Mouse (Mus musculus): ENCODE data around the gene Aen. TPM values are rescaled to one million over a fixed set of nuclear protein-coding genes. Genes with fewer than 3 reads are reported as not detected.

Gene Aen
- total RNA-seq, 2 experiments from 2014 or later: 20.6 to 22.1 TPM

DNA sequence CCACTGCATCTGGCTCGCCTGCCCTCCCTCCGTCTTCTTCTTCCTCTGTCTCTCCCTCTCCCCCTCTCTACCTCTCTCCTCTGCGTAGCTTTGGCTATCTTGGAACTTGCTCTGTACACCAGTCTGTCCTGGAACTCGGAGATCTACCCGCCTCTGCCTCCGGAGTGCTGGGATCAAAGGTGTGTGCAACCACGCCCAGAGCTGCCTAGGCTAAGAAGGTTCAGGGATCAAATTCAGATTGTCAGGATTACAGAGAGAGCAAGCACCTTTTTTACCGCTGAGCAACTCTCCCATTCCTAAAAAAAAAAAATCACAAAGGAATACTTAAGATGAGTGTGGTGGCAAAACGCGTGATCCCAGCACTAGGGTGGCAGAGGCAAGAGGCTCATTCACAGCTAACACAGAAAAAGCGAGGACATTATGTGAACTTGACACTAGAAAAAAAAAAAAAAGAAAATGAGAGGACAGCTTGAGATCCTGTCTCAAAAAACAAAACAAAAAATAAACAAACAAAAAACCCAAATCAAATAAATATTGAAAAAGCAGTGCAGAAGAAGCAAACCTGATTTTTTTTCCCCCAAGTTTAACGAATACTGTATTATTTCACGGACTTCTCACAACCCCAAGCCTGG lies 517 bp upstream of the Aen start:
- TF ChIP-seq CTCF (IDR thresholded peaks at IDR 0.05): no peak; the same call in 1 of the 2 replicates
- Histone ChIP-seq H3K27ac (peak overlapping the region; percentile 45; the same call in 1 of the 2 replicates), H3K4me3 (peak overlapping the region; percentile 80)
- no peak for DNase-seq (ENCODE audit: extremely low spot score in 1 of 2, low spot score in 2 of 2)
- intact Hi-C loops (cut with DNase I): loop anchor here (10.0 kb wide), 1 partner anchor 320 kb away; no protein-coding TSS in a partner anchor

DNA sequence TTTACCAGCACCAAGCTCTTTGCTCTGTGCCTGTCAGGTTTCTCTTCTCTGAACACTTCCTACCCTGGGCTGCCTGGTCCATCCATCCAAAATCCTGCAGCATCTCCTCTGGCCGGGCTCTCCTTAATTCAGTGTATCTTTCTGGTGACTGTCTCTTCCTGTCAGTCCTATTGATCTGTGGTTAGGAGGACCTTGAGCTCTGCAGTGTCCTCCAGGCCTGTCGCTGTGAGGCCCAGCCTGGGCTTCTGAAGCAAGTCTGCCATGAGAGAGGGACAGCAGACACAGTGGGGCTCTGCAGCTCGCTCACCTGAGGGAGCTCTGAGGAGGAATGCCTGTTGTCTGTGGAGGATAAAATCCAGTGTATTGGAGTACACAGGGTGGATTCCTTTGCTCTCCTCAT lies 1.9 kb downstream of the Aen start:
- TF ChIP-seq CTCF (IDR thresholded peaks at IDR 0.05): no peak
- no peak for DNase-seq (ENCODE audit: extremely low spot score in 1 of 2, low spot score in 2 of 2)
- no peak overlapping the region for H3K4me3 ChIP-seq
- no peak overlapping the region for H3K27ac ChIP-seq
- intact Hi-C loops (cut with DNase I): loop anchor here (10.0 kb wide), 1 partner anchor 323 kb away; no protein-coding TSS in a partner anchor

GRCm38 (mm10) chr7:78903174-78903870 lies 7.7 kb downstream of the Aen start:
- intact Hi-C loops (cut with DNase I): no loop called here
- Histone ChIP-seq H3K4me3 (no peak overlapping the region), H3K27ac (no peak overlapping the region)
- DNase-seq (ENCODE audit: extremely low spot score in 1 of 2, low spot score in 2 of 2): no peak
- TF ChIP-seq CTCF (IDR thresholded peaks at IDR 0.05): no peak

DNA sequence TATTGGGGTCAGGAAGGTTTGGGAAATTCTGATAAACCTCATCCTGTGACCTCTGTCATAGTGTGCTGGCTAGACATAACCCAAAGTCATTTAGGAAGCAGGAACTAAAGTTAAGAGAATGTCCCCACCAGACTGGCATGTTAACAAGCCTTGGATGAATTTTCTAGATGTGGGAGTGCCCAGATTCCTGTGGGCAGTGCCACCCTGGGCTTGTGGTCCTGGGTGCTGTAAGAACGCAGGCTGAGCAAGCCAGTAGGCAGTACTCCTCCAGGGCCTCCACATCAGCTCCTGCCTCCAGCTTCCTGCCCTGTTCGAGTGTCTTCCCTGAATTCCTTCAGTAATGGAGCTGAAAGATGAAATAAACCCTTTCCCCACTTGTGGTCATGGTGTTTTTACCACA lies 8.5 kb downstream of the Aen start:
- no peak for TF ChIP-seq CTCF (IDR thresholded peaks at IDR 0.05)
- H3K27ac ChIP-seq: no peak overlapping the region
- DNase-seq (ENCODE audit: extremely low spot score in 1 of 2, low spot score in 2 of 2): no peak
- no peak overlapping the region for H3K4me3 ChIP-seq
- intact Hi-C loops (cut with DNase I): no loop called here

DNA sequence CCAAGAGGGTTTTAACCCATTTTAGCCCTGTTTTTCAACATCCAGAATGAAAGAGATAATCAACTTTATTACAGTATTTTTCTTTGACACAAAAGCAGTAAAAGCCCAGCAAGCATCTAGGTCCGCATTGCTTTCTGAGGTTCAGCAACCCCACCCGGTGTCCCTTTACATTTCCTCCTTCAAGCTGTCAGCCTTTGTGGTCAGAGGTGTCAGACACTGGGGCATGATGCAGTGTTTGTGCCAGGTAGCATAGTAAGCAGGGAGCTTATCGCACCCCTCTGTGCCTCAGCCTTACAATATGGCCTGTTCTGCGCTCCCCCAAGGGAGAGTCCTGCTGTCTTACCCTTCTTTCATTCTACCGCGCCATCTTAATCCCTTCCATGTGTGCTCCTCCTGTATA lies 13.4 kb downstream of the Aen start:
- intact Hi-C loops (cut with DNase I): no loop called here
- no peak for TF ChIP-seq CTCF (IDR thresholded peaks at IDR 0.05)

GRCm38 (mm10) chr7:78910336-78911098 lies 14.9 kb downstream of the Aen start:
- intact Hi-C loops (cut with DNase I): no loop called here
- no peak for DNase-seq (ENCODE audit: extremely low spot score in 1 of 2, low spot score in 2 of 2)
- H3K4me3 ChIP-seq: no peak overlapping the region
- TF ChIP-seq CTCF (IDR thresholded peaks at IDR 0.05): peak; percentile 37
- H3K27ac ChIP-seq: no peak overlapping the region

More for the DNA sequence above, 13.4 kb downstream of the Aen start:
- Histone ChIP-seq H3K4me3 (no peak overlapping the region), H3K27ac (no peak overlapping the region)
- no peak for DNase-seq (ENCODE audit: extremely low spot score in 1 of 2, low spot score in 2 of 2)

- Histone ChIP-seq H3K4me3 (no peak overlapping the region), H3K27ac (no peak overlapping the region)
- DNase-seq (ENCODE audit: extremely low spot score in 1 of 2, low spot score in 2 of 2): no peak
- TF ChIP-seq CTCF (IDR thresholded peaks at IDR 0.05): no peak
- intact Hi-C loops (cut with DNase I): no loop called here
Measured at GRCm38 (mm10) chr7:78911209-78911608, 15.6 kb downstream of the Aen start.

DNA sequence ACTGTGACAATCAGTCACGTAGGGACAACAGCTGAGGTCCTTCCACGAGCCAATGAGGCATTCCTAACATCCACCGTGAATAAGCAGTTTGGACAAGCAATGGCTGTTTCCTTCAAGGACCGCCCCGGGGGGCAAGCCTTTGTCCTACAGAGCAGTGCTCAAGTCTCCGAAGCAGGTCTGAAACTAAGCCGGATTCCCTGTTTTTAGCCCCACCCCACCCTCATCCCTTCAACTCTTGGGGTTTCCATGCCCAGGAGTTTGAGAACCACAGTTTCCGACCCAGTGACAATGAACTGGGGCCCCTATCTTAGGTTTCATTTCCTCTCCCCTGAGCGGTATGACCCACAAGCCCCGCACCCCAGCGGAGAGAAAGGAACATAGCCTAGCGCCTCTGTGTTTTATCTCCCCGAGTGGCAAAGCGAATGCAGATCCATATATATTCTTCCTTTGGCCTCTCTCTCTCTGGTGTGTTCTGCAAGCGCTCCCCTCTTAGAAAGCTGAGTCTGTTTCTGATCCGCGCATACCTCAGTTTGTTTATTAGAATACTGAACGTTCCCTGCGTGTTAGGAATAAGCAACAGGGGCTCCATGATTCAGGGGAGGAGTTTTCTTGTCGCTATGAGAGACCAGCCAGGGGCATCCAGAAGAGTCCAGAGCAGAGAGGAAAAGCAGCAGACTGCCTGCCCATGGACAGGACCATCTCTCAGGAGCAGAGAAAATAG lies 16.8 kb downstream of the Aen start:
- H3K27ac ChIP-seq: no peak overlapping the region
- peak overlapping the region; percentile 32; the same call in 1 of the 2 replicates for H3K4me3 ChIP-seq
- intact Hi-C loops (cut with DNase I): no loop called here
- no peak for DNase-seq (ENCODE audit: extremely low spot score in 1 of 2, low spot score in 2 of 2)
- TF ChIP-seq CTCF (IDR thresholded peaks at IDR 0.05): no peak

GRCm38 (mm10) chr7:78912974-78913474 lies 17.4 kb downstream of the Aen start, which contains the start of gene Isg20:
Isg20 (plus strand) TSS chr7:78913424.
- Histone ChIP-seq H3K4me3 (peak within 1 kb of the TSS; percentile 37), H3K27ac (no peak within 1 kb of the TSS)
- no peak for TF ChIP-seq CTCF (IDR thresholded peaks at IDR 0.05)
- intact Hi-C loops (cut with DNase I): no loop called here
- no peak for DNase-seq (ENCODE audit: extremely low spot score in 1 of 2, low spot score in 2 of 2)

GRCm38 (mm10) chr7:78913649-78914544 lies 18.2 kb downstream of the Aen start:
- Histone ChIP-seq H3K27ac (no peak overlapping the region), H3K4me3 (peak overlapping the region; percentile 37)
- no peak for TF ChIP-seq CTCF (IDR thresholded peaks at IDR 0.05)
- intact Hi-C loops (cut with DNase I): no loop called here
- no peak for DNase-seq (ENCODE audit: extremely low spot score in 1 of 2, low spot score in 2 of 2)

- Histone ChIP-seq H3K27ac (no peak overlapping the region), H3K4me3 (no peak overlapping the region)
- intact Hi-C loops (cut with DNase I): no loop called here
- DNase-seq (ENCODE audit: extremely low spot score in 1 of 2, low spot score in 2 of 2): no peak
- TF ChIP-seq CTCF (IDR thresholded peaks at IDR 0.05): no peak
Measured at GRCm38 (mm10) chr7:78914545-78914845, 18.8 kb downstream of the Aen start.

Measured in left cerebral cortex, adult 2 months (tissue).